Comparison of ENCODE assay signal across 23 mouse cellular contexts in the genomic region with DNA sequence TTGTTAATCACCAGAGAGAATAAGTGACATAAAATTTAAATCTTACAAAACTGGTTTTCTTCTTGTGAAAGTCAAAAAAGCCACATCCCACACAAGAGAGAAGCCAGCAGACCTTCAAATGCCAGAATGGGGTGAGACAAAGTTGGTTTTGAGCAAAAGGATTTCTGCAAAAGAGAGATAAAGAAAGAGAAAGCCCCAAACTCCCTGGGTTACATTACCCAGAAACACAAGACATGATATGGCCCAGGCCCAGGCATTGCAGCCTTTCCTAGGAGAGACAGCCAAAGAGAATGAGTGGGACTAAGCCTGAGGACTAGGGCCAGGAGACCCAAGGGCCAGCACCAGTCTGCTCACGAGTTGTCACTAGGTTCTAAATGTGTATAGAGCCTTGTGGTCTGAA. TPM values are rescaled to one million over a fixed set of nuclear protein-coding genes. Genes with fewer than 3 reads are reported as not detected.
DNase-seq lines count a peak whose midpoint lies in the region; ATAC-seq and TF ChIP-seq lines count a peak whose summit lies in the region.
"Had no signal": no experiment of that assay in that cellular context is flagged by ENCODE, and none has a peak within 500 bp of the region (broad histone marks: within the 10 kb centered on the region; RNA-seq: fewer than 3 reads in every experiment).

No protein-coding gene starts in this region.

- no peak overlapping the region for H3K27ac ChIP-seq in MEL (ENCODE audit: control insufficient read depth, low read depth, low read length)
- 0 out of 2 replicates have a peak overlapping the region, but pooled peaks have one; percentile 16 for H3K27ac ChIP-seq in limb, embryonic 11.5 days (replicated peaks; ENCODE audit: low read depth, low read length)
- peak overlapping the region; percentile 69 for H3K27ac ChIP-seq in liver, embryonic 14.5 days
- H3K27ac ChIP-seq: forebrain, embryonic 15.5 days; midbrain, embryonic 15.5 days had no signal

- peaks cover 3 to 18% of the 10 kb centered on the region in 2 experiments for H3K4me1 ChIP-seq in MEL (ENCODE audit: control insufficient read depth in 1 of 2, insufficient read depth in 2 of 2, low read length in 2 of 2)
- H3K4me1 ChIP-seq in limb, embryonic 11.5 days (ENCODE audit: control insufficient read depth, insufficient read depth, low read length) = peaks cover 7% of the 10 kb centered on the region; the same call in 1 of the 2 replicates
- H3K4me1 ChIP-seq in liver, embryonic 14.5 days (replicated peaks; ENCODE audit: control insufficient read depth in 2 of 2, insufficient read depth in 2 of 2, low read length in 1 of 2) = peaks cover 27 to 41% of the 10 kb centered on the region in 2 experiments

- no peak for TF ChIP-seq POLR2A in MEL (IDR thresholded peaks at IDR 0.05; ENCODE audit: control insufficient read depth in 1 of 2, insufficient read depth in 1 of 2, low read depth in 1 of 2, low read length in 2 of 2, poor library complexity in 1 of 2)

- DNase-seq in MEL (ENCODE audit: low read depth, low spot score) = peak; percentile 34
- DNase-seq in c-Kit-positive CD71-positive TER-119-positive erythroid progenitor cells, embryonic 14.5 days (ENCODE audit: low spot score) = peak; percentile 61
- DNase-seq in limb, embryonic 11.5 days (ENCODE audit: low spot score) = no peak
- peak; percentile 30 to 50 (median 43) for DNase-seq in liver, embryonic 14.5 days (ENCODE audit: low read depth in 3 of 3, low spot score in 3 of 3)
- no peak for DNase-seq in adrenal gland, adult 18-20 months (ENCODE audit: low spot score in 2 of 2)
- DNase-seq in kidney, postnatal 14 days = no peak
- no peak for DNase-seq in kidney, postnatal 10 days
- DNase-seq in right cerebral cortex, postnatal 4 days = no peak
- DNase-seq: adrenal gland, postnatal 14 days; B cell, adult 2 months; cerebellum, adult 9-10 months; heart, postnatal 10 days; left cerebral cortex, postnatal 4 days; lung, adult 2 months; lung, postnatal 14 days; right cerebral cortex, adult 18-20 months had no signal

- H3K4me2 ChIP-seq in limb, embryonic 11.5 days (ENCODE audit: low read depth, severe bottlenecking) = no peak overlapping the region
- peak overlapping the region; percentile 56 for H3K4me2 ChIP-seq in liver, embryonic 14.5 days (ENCODE audit: low read depth)
- H3K4me2 ChIP-seq: embryonic facial prominence, embryonic 12.5 days; forebrain, embryonic 15.5 days; midbrain, embryonic 15.5 days had no signal

- TF ChIP-seq RAD21 in MEL (IDR thresholded peaks at IDR 0.05; ENCODE audit: low read depth, low read length) = no peak

- TF ChIP-seq EP300 in MEL (IDR thresholded peaks at IDR 0.05; ENCODE audit: low read depth in 1 of 2, low read length in 2 of 2) = peak in 1 of 2 experiments; percentile 20; a peak in 2 of 4 replicates
- TF ChIP-seq EP300 in liver, embryonic 14.5 days (IDR thresholded peaks at IDR 0.05; ENCODE audit: low read depth) = 0 out of 2 replicates have a peak, but pooled peaks have one; percentile 56

- ATAC-seq in limb, embryonic 11.5 days (ENCODE audit: insufficient number of reproducible peaks, low FRiP score, low TSS enrichment, low read depth) = no peak
- ATAC-seq in liver, embryonic 14.5 days (ENCODE audit: insufficient read depth) = peak; percentile 55
- ATAC-seq: forebrain, embryonic 15.5 days; intestine, postnatal 0 days; midbrain, embryonic 15.5 days had no signal

- WGBS in limb, embryonic 11.5 days = 81% methylated on average over 1 of the region's 1 CpGs
- WGBS in liver, embryonic 14.5 days (ENCODE audit: insufficient replicate concordance) = 20% methylated on average over 1 of the region's 1 CpGs

- no peak for TF ChIP-seq CTCF in MEL (IDR thresholded peaks at IDR 0.05 in 2 of 3, conservative IDR thresholded peaks at IDR 0.05 in 1 of 3; ENCODE audit: control insufficient read depth in 1 of 3, insufficient read depth in 1 of 3, low read depth in 2 of 3, low read length in 3 of 3, poor library complexity in 1 of 3, severe bottlenecking in 1 of 3)
- TF ChIP-seq CTCF in liver, embryonic 14.5 days (IDR thresholded peaks at IDR 0.05; ENCODE audit: low read depth) = no peak

- no peak overlapping the region for H3K4me3 ChIP-seq in MEL (ENCODE audit: control insufficient read depth in 1 of 2, insufficient read depth in 1 of 2, low read depth in 2 of 2, low read length in 2 of 2)
- no peak overlapping the region for H3K4me3 ChIP-seq in limb, embryonic 11.5 days (ENCODE audit: low read depth, low read length)
- no peak overlapping the region for H3K4me3 ChIP-seq in liver, embryonic 14.5 days (ENCODE audit: insufficient read depth in 1 of 2, low read depth in 2 of 2, low read length in 2 of 2)
- H3K4me3 ChIP-seq: embryonic facial prominence, embryonic 12.5 days; forebrain, embryonic 15.5 days; midbrain, embryonic 15.5 days had no signal

- no peaks in the 10 kb centered on the region for H3K9me3 ChIP-seq in MEL (replicated peaks; ENCODE audit: insufficient read depth, low read length)
- no peaks in the 10 kb centered on the region for H3K9me3 ChIP-seq in limb, embryonic 11.5 days (ENCODE audit: control insufficient read depth, low read length)
- no peaks in the 10 kb centered on the region for H3K9me3 ChIP-seq in liver, embryonic 14.5 days (ENCODE audit: control insufficient read depth, low read length)
- H3K9me3 ChIP-seq: embryonic facial prominence, embryonic 12.5 days; forebrain, embryonic 15.5 days; G1E; megakaryocyte, embryonic 14.5 days; midbrain, embryonic 15.5 days had no signal

- H3K36me3 ChIP-seq in MEL (ENCODE audit: control insufficient read depth in 1 of 2, insufficient read depth in 2 of 2, low read length in 2 of 2) = peaks cover 0 to 9% of the 10 kb centered on the region in 2 experiments; a peak in 2 of 4 replicates
- no peaks in the 10 kb centered on the region for H3K36me3 ChIP-seq in limb, embryonic 11.5 days (ENCODE audit: control insufficient read depth, insufficient read depth, low read length)
- H3K36me3 ChIP-seq in liver, embryonic 14.5 days (replicated peaks; ENCODE audit: control insufficient read depth, insufficient read depth, low read depth) = no peaks in the 10 kb centered on the region
- H3K36me3 ChIP-seq: embryonic facial prominence, embryonic 12.5 days; forebrain, embryonic 15.5 days; G1E; midbrain, embryonic 15.5 days had no signal

- H3K27me3 ChIP-seq in MEL (ENCODE audit: control insufficient read depth in 1 of 2, insufficient read depth in 2 of 2, low read length in 2 of 2) = peaks cover 0 to 2% of the 10 kb centered on the region in 2 experiments; a peak in 2 of 4 replicates
- H3K27me3 ChIP-seq in limb, embryonic 11.5 days (ENCODE audit: control insufficient read depth, insufficient read depth, low read length) = no peaks in the 10 kb centered on the region
- no peaks in the 10 kb centered on the region for H3K27me3 ChIP-seq in liver, embryonic 14.5 days (ENCODE audit: control insufficient read depth, insufficient read depth, low read length)
- H3K27me3 ChIP-seq: CH12.LX; embryonic facial prominence, embryonic 12.5 days; forebrain, embryonic 15.5 days; midbrain, embryonic 15.5 days had no signal

- H3K9ac ChIP-seq in MEL (ENCODE audit: control insufficient read depth, low read depth, low read length, poor library complexity, severe bottlenecking) = no peak overlapping the region
- H3K9ac ChIP-seq in limb, embryonic 11.5 days (ENCODE audit: low read length) = no peak overlapping the region
- H3K9ac ChIP-seq in liver, embryonic 14.5 days (replicated peaks) = no peak overlapping the region
- H3K9ac ChIP-seq: embryonic facial prominence, embryonic 12.5 days; forebrain, embryonic 15.5 days; midbrain, embryonic 15.5 days had no signal

- H3K79me2 ChIP-seq in MEL (ENCODE audit: control insufficient read depth, insufficient read depth, low read length, poor library complexity) = no peaks in the 10 kb centered on the region

TF ChIP-seq in MEL, 35 proteins besides CTCF, POLR2A, EP300 and RAD21:
- TF ChIP-seq TAL1 (IDR thresholded peaks at IDR 0.05; ENCODE audit: low read length) (no peak), ELF1 (IDR thresholded peaks at IDR 0.05; ENCODE audit: low read depth, low read length) (no peak), MEF2A (IDR thresholded peaks at IDR 0.05; ENCODE audit: extremely low read depth, insufficient replicate concordance, low read depth, low read length, poor library complexity, severe bottlenecking) (no peak), NELFE (IDR thresholded peaks at IDR 0.05; ENCODE audit: low read depth, low read length) (no peak), UBTF (IDR thresholded peaks at IDR 0.05; ENCODE audit: borderline replicate concordance, insufficient read depth, low read depth, low read length) (no peak), MXI1 (IDR thresholded peaks at IDR 0.05; ENCODE audit: low read depth, low read length) (no peak), GABPA (IDR thresholded peaks at IDR 0.05; ENCODE audit: low read depth, low read length) (no peak), TBP (IDR thresholded peaks at IDR 0.05; ENCODE audit: low read depth, low read length) (no peak), NRF1 (IDR thresholded peaks at IDR 0.05; ENCODE audit: insufficient read depth, low read depth, low read length, poor library complexity, severe bottlenecking) (no peak), MAX (IDR thresholded peaks at IDR 0.05; ENCODE audit: low read length) (no peak), ETS1 (IDR thresholded peaks at IDR 0.05; ENCODE audit: low read depth, low read length) (no peak), ZKSCAN1 (IDR thresholded peaks at IDR 0.05; ENCODE audit: low read depth, low read length) (no peak), JUND (IDR thresholded peaks at IDR 0.05; ENCODE audit: low read depth, low read length) (no peak), USF2 (IDR thresholded peaks at IDR 0.05; ENCODE audit: borderline replicate concordance in 1 of 2, insufficient read depth in 1 of 2, low read depth in 1 of 2, low read length in 2 of 2) (no peak), RCOR1 (IDR thresholded peaks at IDR 0.05; ENCODE audit: low read depth, low read length) (no peak), MYB (IDR thresholded peaks at IDR 0.05; ENCODE audit: low read depth, low read length) (no peak), TCF12 (IDR thresholded peaks at IDR 0.05; ENCODE audit: low read depth, low read length) (no peak), CHD2 (IDR thresholded peaks at IDR 0.05; ENCODE audit: low read length) (no peak)
TF ChIP-seq in MEL: peak in this region for 0.

RNA-seq across cellular contexts. Expression of a gene that starts 43.1 kb away (rescaled TPM):
- total RNA-seq in MEL (2012; rRNA removed) = 10.6 and 11.1 TPM in 2 replicates
- polyA plus RNA-seq in MEL (2012; ENCODE audit: insufficient read depth in 1 of 2, insufficient read length in 2 of 2, low read depth in 1 of 2, low replicate concordance in 2 of 2, missing spikeins in 1 of 2) = 10 to 100 TPM in 1 of 2 experiments, not detected in 1; 14.1 TPM
- 47.3 and 48.1 TPM in 2 replicates for polyA plus RNA-seq in limb, embryonic 11.5 days (2014; fragmentation: Nextera tagmentation; extraction: Ambion mirVana)
- 84.9 and 140 TPM in 2 replicates for polyA plus RNA-seq in liver, embryonic 14.5 days (2012; rRNA removed)
- polyA plus RNA-seq in liver, embryonic 14.5 days (2014; fragmentation: Nextera tagmentation; extraction: Ambion mirVana) = 136 and 143 TPM in 2 replicates
- 10 to 100 TPM; 26.2 to 39.8 TPM for total RNA-seq in adrenal gland, adult 18-20 months (2021)

Comparison
In these comparisons a context has a peak if more than half of its experiments do, and no peak if none do; other contexts are left out.
1. DNase-seq: peak in MEL (single experiment), c-Kit-positive CD71-positive TER-119-positive erythroid progenitor cells, embryonic 14.5 days (single experiment) and liver, embryonic 14.5 days (3 of 3); none in limb, embryonic 11.5 days (single experiment), adrenal gland, adult 18-20 months (0 of 2), kidney, postnatal 14 days (single experiment), kidney, postnatal 10 days (single experiment) and right cerebral cortex, postnatal 4 days (single experiment).